Mouse (Mus musculus) frontal cortex, postnatal 14 days (tissue): ENCODE results near the gene Wdr20rt.
"Not testable (repeated sequence)": the region's sequence is repeated elsewhere in the genome, so short reads cannot be mapped to it uniquely, and the experiment has no call there.

ENCODE experiments used
- DNase-seq, 2 experiments: peaks; one replicate each; pipeline ENCODE4 v3.0.0; 2022; ENCODE audit warnings: low spot score in 2 of 2

Wdr20rt gene

GRCm38 (mm10) chr12:65225467-65225945 lies at the start of gene Wdr20rt:
Wdr20rt (plus strand) TSS chr12:65225517.
- no peak for DNase-seq

GRCm38 (mm10) chr12:65187365-65187764 lies 38.0 kb upstream of the Wdr20rt start:
- DNase-seq = no peak

DNA sequence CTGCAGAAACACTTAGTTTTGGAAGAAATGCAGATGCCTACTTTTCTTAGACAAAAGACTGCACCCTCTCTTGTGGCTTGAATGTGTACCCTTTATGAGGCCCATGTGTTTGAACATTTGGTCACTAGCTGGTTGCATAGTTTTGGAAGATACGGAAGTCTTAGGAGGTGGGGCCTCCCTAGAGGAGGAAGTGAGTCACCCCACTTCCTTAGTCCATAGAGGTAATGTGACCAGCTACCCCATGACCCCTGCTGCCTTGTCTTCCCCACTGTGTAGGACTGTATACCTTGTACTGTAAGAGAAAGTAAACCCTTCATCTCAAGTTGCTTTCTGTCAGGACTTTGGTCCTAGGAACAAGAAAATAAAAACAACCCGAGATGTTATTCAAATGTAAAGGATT lies 36.1 kb upstream of the Wdr20rt start:
- DNase-seq = no peak

GRCm38 (mm10) chr12:65194003-65194530 lies 31.2 kb upstream of the Wdr20rt start:
- no peak for DNase-seq

- DNase-seq = no peak
These were observed 23.5 kb upstream of the Wdr20rt start for GRCm38 (mm10) chr12:65201812-65202211.

DNA sequence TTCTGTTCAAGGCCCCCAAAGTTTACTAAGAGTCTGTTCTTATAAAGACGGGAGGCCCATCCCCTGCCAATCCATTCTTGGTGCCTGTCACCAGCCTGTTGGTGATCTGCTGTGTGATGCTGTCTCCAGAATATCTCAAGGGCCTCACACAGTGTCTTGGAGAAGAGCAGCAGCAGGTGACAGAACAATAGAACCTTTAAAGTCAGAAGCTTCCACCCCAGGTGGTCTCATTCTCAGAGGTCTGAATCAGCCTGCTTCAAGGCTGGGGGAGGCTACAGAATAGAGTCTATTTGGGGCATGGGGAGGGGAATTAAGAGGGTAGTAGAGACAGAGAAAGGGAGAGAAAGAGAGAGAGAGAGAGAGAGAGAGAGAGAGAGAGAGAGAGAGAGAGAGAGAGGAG lies 18.9 kb upstream of the Wdr20rt start:
- DNase-seq = no peak

DNA sequence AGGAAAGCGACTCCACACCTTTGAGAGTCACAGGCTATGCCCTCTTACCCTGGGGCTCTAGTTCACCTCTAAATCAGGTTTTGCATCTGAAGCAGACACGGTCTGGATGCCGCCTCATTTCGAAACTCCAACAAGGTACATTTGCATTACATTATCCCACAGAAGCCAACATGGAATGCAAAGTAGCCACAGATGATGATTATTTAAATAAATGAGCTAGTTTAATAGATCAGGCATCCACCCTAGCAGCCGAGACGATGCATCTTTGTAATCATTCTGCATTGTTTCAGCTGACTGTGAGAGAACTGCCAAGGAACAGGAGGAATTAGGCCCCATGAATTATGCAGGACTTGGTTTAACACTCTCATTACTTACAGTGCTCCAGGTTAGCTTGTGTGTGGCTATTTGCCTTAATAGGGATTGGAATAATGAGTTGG lies 8.9 kb upstream of the Wdr20rt start:
- no peak for DNase-seq

GRCm38 (mm10) chr12:65228628-65229027 lies 3.3 kb downstream of the Wdr20rt start:
- DNase-seq = no peak

GRCm38 (mm10) chr12:65229041-65229440 lies 3.7 kb downstream of the Wdr20rt start:
- no peak for DNase-seq

- not testable (repeated sequence) for DNase-seq
These were observed 7.5 kb downstream of the Wdr20rt start for GRCm38 (mm10) chr12:65232801-65233200.

DNA sequence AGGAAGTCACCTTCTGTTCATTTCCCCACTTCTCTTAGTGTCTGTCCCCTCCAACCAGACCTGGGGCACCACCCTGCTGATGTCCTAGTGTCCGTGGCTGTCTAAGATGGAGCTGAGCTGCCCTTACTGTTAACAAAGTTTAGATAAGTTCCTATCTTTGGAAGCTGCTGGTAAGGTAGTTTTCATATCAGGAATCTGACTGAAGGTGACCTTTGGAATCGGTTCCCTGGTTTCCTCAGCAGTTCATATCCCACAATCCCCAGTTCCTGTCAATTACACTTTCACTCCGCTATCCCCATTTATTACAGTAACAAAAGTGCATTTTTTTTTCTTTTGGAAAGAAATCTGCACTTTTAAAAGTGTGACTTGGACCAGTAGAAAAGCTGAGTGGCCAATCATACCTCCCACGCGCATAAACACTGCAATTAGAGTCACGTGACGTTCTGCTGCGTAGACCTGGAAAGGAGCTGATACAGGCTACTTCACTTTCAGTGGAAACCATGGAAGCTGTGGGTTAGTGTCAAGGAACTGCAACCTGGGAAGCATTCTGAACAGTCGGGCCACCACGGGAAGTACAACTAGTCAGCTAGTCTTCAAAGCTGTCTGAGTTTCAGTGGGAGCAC lies 24.9 kb downstream of the Wdr20rt start:
- DNase-seq = no peak

GRCm38 (mm10) chr12:65256887-65257286 lies 31.6 kb downstream of the Wdr20rt start:
- DNase-seq = no peak

GRCm38 (mm10) chr12:65258212-65259138 lies 33.2 kb downstream of the Wdr20rt start:
- DNase-seq = no peak

- peak; percentile 18 to 24 for DNase-seq
These were observed 34.1 kb downstream of the Wdr20rt start for GRCm38 (mm10) chr12:65259139-65260111.

GRCm38 (mm10) chr12:65268311-65268984 lies 43.1 kb downstream of the Wdr20rt start:
- no peak for DNase-seq

- DNase-seq = no peak
These were observed 44.1 kb downstream of the Wdr20rt start for GRCm38 (mm10) chr12:65269406-65269805.

- no peak for DNase-seq
These were observed 48.5 kb downstream of the Wdr20rt start for GRCm38 (mm10) chr12:65273807-65274206.
